Mouse (Mus musculus) embryonic fibroblast, embryonic 13.5 days (primary cell): Measurements from ENCODE around the gene Parp16. TPM values are rescaled to one million over a fixed set of nuclear protein-coding genes. Genes with fewer than 3 reads are reported as not detected.
"Not testable (repeated sequence)": the region's sequence is repeated elsewhere in the genome, so short reads cannot be mapped to it uniquely, and the experiment has no call there.

Source experiments
- H3K27ac ChIP-seq: 2 replicates; pipeline ENCODE4 v1.5.1; 2012; ENCODE audit warnings: low read length, control low read depth, inconsistent platforms; ENCODE audit not compliant: insufficient read depth
- H3K4me1 ChIP-seq: 2 replicates; pipeline ENCODE4 v1.6.1; 2011; ENCODE audit warnings: low read length; ENCODE audit not compliant: control insufficient read depth, insufficient read depth
- H3K4me3 ChIP-seq: 2 replicates; pipeline ENCODE4 v1.5.1; 2011; ENCODE audit warnings: mild to moderate bottlenecking, control low read depth, low read length; ENCODE audit not compliant: insufficient read depth
- CTCF ChIP-seq: IDR thresholded peaks from 2 replicates; pipeline ENCODE4 v1.5.1; 2011; ENCODE audit warnings: mild to moderate bottlenecking, control low read depth, low read length, moderate library complexity, borderline replicate concordance; ENCODE audit not compliant: insufficient read depth
- POLR2A ChIP-seq: IDR thresholded peaks from 2 replicates; pipeline ENCODE4 v1.6.1; 2011; ENCODE audit warnings: low read depth, mild to moderate bottlenecking, control low read depth, low read length, moderate library complexity
- polyA plus RNA-seq: library from polyadenylated mRNA; stranded (reverse); fragments of >200 nt; gene quantifications from 2 replicates; pipeline ENCODE4 v1.2.4, GENCODE M21; 2011; ENCODE audit warnings: low read depth; ENCODE audit not compliant: missing spikeins, insufficient read length

The Parp16 gene
- polyA plus RNA-seq, 1 experiment: 1.5 TPM

DNA sequence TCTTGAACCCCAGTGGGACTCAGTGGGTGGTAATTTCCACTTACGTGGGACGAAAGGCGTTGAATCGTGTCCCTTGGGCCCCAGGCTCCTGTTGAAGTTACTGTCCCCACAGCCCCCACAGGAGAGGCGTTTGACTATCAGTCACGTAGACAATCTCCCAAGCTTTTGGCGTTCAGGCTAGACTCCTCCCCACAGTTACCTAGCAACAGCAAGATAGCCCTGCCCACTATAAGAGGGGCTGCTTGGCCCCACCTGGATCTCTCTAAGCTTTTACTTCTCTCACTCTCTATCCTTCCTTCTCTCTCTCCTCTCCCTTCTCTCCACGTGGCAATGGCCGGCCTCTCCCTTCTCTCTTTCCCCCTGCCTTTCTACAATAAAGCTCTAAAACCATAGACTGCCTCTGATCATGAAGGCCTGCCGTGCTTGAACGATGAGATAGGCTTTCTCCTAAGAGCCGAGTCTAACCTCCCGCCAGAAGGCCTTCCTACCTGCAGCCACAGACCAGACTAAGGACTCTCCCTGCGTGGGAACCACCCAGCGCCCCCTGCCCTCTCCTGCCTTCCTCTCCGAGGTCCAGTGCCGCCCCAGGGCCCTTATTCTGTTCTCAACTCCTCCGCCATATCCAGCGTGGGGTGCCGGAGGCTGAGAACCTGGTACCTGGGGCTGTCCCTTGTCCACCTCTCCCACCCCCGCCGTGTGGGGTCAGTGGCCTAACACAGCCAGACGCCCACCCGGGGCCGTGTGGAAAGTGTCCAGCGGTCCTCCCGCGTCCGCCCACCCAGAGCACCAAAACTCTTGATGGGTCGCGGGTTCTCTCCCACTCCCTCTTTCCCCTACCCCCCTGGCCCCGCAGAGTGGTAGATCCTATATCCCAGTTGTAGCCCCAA lies 13.4 kb downstream of the Parp16 start:
- TF ChIP-seq CTCF: no peak
- TF ChIP-seq POLR2A: no peak

DNA sequence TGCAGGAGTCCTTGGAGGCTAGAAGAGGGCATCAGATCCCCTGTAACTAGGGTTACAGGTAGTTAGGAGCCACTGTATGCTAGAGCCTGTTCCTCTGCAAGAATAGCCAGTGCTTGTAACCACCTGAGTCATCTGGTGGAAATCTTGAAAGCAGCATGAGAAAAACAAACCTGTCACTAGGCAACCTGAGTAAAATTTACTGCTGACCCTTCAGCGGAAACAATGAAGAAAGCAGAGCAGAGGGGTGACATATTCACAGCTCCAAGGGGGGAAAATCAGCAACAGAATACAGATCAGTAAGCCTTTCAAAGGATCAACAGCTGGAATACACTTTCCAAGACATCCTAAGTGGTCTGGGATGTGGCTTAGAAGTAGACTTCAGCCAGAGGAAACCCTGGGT lies 16.4 kb downstream of the Parp16 start:
- TF ChIP-seq POLR2A (no peak), CTCF (no peak)
- H3K4me1 ChIP-seq: no peaks in the 10 kb centered on the region
- no peak overlapping the region for H3K27ac ChIP-seq
- H3K4me3 ChIP-seq: no peak overlapping the region

More for the DNA sequence above, 13.4 kb downstream of the Parp16 start:
- H3K27ac ChIP-seq: no peak overlapping the region
- H3K4me3 ChIP-seq: no peak overlapping the region
- H3K4me1 ChIP-seq: no peaks in the 10 kb centered on the region

DNA sequence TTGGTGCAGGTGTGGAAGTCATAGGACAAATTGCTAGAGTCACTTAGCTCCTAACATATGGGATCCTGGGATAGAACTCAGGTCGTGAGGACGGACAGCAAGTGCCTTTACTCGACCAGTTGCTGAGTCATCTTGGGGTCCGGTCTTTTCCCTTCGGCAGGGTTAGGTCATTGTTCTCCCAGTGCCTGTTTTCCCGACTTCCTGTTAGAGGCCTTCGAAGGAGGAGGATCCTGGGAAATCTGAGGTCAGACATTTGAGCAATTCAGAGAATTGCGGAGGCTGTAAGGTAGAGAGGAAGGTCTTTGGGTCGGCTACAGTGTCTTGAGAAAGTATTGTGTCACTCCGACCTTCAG lies 19.2 kb downstream of the Parp16 start:
- Histone ChIP-seq H3K4me1 (no peaks in the 10 kb centered on the region), H3K4me3 (peak overlapping the region; percentile 60), H3K27ac (0 out of 2 replicates have a peak overlapping the region, but pooled peaks have one; percentile 51)
- TF ChIP-seq CTCF (no peak), POLR2A (no peak)

DNA sequence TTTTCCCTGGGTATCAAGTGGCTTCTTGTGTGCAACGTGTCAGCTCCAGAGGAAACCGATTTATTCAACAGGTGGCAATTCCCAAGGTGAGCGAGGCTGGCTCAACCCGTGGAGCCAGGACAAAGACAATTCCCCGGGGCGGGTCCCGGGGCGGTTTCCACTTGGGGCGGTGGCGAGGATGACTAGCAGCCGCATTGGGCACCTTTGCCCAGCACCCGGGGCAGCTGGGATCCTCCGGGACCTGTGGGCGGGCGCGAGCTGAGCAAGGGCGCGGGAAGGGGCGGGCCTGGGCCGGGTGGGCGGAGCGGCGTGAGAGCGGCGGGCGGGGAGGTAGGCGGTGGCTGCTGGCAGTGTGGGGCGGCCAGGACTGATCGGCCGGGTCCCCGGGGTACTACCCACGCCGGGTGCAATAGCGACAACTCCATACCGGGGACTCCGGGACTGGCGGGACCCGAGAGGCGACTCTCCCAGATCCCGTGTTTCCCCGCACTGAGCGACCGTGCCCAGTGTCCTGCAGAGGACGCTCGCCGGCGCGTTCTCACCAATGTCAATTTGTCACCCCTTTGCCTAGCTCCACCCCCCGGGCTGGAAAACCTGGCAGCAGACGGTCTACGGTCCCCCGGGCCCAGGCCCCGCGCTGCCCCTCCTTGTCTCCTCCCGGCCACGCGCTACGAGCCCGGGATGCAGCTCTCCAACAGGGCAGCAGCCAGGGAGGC lies 19.8 kb downstream of the Parp16 start:
- no peaks in the 10 kb centered on the region for H3K4me1 ChIP-seq
- TF ChIP-seq POLR2A (no peak; the same call in none of the 2 replicates), CTCF (peak; percentile 49; the same call in 1 of the 2 replicates)
- H3K4me3 ChIP-seq: peak overlapping the region; percentile 60
- H3K27ac ChIP-seq: 0 out of 2 replicates have a peak overlapping the region, but pooled peaks have one; percentile 51

DNA sequence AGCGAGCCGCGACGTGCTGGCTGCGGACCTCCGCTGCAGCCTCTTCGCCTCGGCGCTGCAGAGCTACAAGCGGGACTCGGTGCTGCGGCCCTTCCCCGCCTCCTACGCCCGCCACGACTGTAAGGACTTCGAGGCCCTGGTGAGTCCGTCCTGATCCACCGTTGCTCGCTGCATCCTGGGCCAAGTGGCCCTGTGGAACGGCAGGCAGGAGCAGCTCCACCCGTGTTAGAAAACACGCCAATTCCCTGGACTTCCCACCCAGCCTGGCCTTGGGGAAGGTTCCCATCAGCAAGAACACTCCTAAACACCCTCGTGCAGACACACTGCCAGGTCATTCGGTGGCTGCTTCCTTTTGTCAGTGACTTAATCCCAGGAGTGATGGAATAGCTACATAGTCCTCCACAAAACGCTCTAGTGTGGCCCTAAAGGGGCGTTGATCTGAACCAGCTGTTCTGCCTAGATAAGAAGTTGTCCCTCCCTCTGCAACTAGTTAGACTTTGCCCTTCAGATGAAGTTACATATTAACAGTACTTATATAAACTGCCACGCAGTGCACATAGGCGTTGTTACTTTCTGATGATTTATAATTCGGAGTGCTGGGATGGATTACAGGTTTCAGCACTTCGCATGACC lies 20.5 kb downstream of the Parp16 start:
- Histone ChIP-seq H3K4me1 (no peaks in the 10 kb centered on the region), H3K4me3 (peak overlapping the region; percentile 60), H3K27ac (0 out of 2 replicates have a peak overlapping the region, but pooled peaks have one; percentile 7)
- TF ChIP-seq CTCF: no peak
- peak; percentile 16; the same call in 1 of the 2 replicates for TF ChIP-seq POLR2A

DNA sequence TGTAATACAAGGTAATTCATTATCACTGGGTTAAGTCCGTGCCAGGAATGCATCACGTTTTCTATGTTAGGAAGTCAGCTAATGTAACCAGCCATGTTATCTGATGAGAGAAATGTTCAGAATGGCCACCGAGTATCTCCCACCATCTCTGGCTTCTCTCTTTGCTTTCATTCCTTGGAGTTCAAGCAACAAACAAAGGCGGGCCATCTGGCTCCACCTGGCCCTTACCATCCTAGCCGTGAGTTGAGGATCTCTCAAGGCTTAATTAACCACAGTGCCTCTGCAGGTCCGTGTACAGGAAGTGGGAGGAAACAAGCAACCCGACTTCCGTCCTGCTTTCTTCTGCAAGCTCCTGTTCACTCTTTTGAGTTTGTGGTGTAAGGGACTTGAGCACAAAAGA lies 21.8 kb downstream of the Parp16 start:
- no peak for TF ChIP-seq CTCF
- no peak for TF ChIP-seq POLR2A
- no peak overlapping the region for H3K4me3 ChIP-seq
- H3K4me1 ChIP-seq: no peaks in the 10 kb centered on the region
- H3K27ac ChIP-seq: no peak overlapping the region

DNA sequence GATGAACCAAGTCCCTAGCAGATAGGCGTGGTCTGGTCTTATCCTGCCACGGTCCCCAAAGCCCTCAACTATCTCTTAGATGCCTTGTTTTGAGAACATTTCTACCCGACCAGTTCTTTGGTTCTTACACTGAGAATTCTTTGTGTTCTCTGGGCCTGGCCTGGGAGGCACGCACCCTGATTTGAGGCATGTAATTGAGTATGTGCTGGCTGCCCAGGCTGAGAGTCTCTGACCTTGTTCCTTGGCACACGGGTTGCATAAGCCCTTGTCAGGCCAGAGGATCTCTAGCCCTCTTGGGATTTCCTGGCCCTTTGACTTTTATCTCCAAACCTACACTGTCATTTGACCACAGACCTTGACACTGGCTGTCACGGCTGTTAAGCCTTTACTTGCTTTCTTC lies 22.5 kb downstream of the Parp16 start:
- no peak overlapping the region for H3K27ac ChIP-seq
- no peak for TF ChIP-seq CTCF
- no peak for TF ChIP-seq POLR2A
- H3K4me1 ChIP-seq: no peaks in the 10 kb centered on the region
- no peak overlapping the region for H3K4me3 ChIP-seq

DNA sequence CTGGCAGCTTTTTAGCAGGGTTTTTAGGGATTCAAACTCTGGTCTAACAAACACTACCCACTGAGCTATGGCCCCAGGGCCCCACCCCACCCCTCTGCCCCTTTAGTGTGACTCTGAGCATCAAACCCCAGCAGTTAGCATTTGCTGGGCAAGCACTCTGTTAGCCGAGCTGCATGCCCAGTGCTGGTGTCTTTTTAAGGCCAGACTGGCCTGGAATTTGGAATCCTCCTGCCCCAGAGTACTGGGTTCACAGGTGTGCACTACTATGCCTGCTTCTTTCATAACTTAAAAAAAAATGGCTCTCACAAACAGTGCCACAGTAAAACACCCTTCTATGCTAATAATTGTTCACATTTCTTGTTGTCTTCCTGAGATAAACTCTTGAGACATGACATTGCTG lies 23.8 kb downstream of the Parp16 start:
- H3K4me1 ChIP-seq: no peaks in the 10 kb centered on the region
- TF ChIP-seq CTCF: no peak
- no peak for TF ChIP-seq POLR2A
- no peak overlapping the region for H3K4me3 ChIP-seq
- H3K27ac ChIP-seq: no peak overlapping the region

DNA sequence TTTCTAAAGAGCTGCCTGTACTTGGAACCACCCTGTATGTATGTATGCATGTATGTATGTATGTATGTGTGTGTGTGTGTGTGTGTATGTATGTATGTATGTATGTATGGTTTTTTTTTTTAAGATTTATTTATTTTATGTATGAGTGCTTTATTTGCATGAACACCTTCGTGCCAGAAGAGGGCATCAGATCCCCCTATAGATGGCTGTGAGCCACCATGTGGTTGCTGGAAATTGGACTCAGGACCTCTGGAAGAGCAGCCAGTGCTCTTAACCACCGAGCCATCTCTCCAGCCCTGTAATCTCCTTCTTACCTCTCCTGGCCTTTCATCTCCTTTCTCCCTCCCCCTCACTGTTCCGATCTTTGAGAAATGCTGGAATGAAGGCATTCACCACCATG lies 25.2 kb downstream of the Parp16 start:
- H3K27ac ChIP-seq, H3K4me3 ChIP-seq, H3K4me1 ChIP-seq: not testable (repeated sequence)
